Mouse (Mus musculus): Measurements from ENCODE around the gene Znrf4.

Znrf4 gene

DNA sequence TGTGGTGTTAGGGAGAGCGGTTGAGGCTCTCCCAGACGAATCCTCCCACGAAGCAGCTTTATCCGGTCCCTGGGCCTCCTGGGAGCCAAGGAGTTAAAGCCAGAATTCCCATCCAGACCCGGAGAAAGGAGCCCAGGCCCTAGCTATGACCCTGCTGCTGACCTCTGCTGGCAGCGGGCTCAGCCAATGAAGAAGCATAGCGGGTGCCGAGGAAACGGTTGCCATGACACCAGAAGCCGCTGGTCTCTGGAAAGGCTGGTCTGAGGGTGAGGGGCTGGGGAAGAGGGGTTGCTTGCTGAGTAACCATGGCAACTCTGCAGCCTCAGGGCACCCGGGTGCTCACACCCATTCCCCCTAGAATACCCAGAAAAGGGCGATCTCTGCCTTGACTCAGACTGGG is 24.2 kb downstream of the Znrf4 start:
- DNase-seq (ENCODE audit: low spot score): peak; percentile 45

DNA sequence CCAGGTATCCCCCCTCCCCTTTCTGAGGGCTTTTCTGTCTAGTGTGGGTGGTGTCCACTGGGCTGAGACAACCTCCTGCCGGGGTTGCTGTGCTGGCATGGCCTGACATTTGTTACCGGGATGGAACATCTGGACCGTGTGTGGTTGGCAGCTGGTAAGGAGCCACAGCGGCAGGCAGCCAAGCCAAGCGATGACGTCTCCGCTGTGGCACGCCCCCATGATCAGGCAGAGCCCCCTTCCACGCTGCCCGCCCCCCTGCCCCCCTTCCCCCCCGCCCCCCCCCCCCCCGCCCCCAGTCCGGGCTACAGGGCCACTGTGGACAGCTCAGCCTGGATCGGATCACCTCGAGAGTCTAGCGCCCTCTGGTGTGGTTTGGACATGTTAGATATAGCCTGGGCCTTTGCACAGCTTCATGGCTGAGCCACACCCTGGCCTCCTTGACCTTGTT is 24.8 kb downstream of the Znrf4 start:
- peak; percentile 78 for DNase-seq (ENCODE audit: low spot score)

- DNase-seq (ENCODE audit: low spot score): peak; percentile 47
Measured at GRCm38 (mm10) chr17:56485926-56486325, 26.3 kb downstream of the Znrf4 start.

DNA sequence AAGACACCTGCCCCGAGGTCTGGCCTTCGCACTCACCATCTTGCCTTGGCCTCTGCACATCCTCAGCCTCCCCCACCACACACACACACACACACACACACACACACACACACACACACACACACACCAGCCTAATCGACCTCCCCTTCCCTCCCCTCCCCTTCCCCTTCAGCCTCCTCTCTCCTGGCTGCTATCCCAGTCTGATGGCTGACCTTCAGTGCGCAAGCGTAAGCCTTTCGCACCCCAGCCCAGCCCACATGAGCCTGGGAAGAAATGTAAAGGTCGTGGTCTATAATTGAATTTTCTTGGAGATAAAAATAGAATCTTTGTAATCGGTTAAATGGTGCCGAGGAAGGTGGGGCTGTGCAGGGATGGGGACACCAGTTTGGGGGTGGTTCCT is 27.1 kb downstream of the Znrf4 start:
- DNase-seq (ENCODE audit: low spot score): no peak

DNA sequence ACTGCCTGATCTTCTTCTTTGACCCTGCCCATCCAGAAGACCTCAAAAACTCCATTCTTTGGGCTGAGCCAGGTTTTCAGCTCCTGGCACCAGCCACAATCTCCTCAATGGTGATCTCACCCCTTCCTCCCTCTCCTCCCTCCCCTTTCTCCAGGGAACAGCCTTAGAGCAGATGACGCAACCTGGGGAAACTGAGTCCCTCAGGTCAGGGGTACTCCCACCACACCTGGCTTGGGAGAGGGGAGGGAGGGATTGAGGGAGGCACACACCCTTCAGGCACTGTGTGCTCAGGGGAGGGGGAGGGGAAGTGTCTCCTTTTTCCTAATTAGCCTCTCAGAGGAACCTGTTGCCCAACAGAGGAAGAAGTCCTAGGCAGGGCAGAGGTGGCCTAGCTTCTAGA is 29.6 kb downstream of the Znrf4 start:
- DNase-seq (ENCODE audit: low spot score): no peak

DNA sequence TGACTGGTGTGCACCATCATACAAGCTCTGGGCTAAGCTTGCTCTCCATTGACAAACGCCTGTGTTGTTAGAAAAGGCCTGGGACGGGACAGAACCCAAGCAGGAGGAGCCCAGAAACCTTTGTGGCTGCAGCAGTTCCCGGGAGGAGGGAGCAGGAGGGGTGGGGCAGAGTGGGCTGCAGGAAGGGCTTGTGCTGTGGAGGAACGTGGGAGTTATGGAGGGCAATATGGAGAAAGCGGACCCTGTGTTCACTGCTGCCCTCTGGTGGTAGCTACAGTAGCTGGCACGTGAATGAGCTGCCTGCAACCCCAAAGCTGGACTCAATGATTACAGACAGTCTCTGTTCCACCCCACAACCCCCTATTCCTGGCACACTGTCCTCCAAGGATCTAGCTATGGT is 32.9 kb downstream of the Znrf4 start:
- DNase-seq (ENCODE audit: low spot score): peak; percentile 77

DNA sequence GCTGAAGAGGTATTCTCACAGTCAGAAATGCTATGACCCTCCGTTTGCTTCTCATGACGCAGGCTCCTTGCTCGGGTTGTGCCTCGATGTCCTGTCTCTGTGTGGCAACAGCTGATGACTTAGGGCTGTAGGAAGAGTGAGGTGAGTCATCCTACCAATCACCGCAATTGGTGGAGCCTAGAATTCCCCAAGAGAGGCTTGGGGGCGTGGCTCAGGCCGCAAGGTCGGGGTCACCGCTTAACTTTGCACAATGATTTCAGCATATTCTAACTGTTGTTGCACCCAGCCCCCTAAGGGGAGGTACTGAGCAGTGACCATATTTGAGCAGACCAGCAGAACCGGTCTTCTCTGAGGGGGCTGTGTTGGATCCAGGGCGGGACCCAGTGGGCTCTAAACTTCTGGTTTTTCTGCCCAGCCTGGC is 34.0 kb downstream of the Znrf4 start:
- no peak for DNase-seq (ENCODE audit: low spot score)

DNA sequence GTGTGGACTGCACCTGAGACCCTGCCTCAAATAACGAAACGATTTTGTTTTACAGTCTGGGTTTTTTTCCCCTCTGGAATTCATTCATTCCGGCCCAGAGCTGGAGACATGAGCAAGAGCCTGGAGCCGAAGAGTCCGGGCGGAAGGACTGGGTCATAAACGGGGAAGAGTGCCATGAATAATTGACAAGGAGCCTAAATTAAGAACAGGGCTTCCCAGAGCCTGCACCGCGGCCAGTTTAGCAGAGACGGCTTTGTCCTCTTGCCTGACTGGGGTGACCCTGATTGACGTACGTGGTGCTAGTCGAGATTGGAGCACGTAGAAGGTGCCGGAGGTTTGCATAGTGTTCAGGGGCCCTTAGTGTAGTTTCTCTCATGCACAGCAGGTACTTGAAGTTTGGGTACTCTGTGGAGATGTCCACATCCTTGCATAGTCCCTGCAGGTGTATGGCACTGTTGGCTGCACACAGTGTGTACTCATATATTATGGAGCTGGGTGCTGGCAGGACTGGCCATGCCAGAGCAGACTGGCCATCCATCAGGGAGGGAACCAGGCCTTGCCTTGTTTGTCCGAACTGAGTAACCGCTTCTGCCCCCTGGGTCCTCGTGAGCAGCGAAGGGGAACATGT is 34.9 kb downstream of the Znrf4 start:
- DNase-seq (ENCODE audit: low spot score): no peak

DNA sequence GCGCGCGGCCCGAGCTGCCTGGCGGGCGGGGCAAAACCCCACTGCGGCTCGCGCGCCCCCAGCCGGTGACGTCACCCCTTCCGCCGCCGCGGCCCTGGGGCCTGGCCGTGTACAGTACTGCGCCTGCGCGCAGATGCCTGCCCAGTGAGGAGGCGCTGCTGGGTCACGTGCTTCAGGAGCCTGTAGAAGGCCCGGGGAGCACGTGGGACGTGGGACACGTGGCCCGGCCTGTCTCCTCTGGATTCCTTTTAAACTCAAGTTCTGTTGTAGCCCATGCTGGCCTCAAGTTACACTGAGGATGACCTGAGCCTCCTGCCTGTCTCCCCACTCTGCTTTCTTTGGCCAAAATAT is 35.9 kb downstream of the Znrf4 start, which contains the start of gene Ptprs:
Ptprs (minus strand) TSS at position 82 of the 351 bp plus-strand sequence.
- DNase-seq (ENCODE audit: low spot score): peak; percentile 93

DNA sequence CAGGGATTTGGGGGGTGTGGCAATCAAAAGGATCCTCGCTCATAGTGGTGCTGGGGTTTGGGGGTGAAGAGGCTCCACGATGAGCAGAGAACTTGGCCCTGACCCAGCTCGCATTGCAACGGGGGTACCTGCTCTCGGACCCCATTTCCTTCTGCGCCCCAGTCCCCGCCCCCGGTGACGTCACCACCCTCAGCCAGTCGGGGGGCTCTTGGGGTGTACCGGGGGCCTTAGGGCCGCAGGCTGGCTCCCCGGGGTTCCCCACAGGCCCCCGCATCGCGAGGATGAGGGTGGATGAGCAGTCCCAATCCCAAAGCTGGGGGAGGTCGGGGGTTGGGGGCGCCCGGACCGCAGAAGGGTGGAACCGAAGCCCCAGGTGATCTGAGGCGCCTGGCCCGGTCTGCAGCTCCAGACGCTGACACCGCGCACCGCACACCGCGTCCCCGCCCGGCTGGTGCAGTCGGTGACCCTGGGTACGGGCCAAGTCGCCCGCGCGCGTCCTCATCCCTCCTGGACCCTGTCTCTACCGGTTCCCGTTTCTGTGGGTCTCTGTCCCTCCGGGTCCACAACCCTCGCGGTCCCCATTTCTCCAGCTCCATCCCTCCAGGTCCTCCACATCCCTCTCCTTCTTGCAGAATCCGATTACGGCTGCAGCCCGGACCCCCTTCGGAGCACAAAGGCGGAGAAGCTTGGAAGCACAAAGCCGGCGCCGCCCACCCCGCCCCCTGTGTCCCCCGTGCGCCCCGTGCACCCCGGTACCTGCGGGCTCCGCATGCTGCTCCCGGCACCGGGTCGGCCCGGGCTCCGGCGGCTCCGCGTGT is 36.4 kb downstream of the Znrf4 start:
- peak; percentile 83 for DNase-seq (ENCODE audit: low spot score)

GRCm38 (mm10) chr17:56474831-56475581 is 37.2 kb downstream of the Znrf4 start:
- DNase-seq (ENCODE audit: low spot score): peak; percentile 60

DNA sequence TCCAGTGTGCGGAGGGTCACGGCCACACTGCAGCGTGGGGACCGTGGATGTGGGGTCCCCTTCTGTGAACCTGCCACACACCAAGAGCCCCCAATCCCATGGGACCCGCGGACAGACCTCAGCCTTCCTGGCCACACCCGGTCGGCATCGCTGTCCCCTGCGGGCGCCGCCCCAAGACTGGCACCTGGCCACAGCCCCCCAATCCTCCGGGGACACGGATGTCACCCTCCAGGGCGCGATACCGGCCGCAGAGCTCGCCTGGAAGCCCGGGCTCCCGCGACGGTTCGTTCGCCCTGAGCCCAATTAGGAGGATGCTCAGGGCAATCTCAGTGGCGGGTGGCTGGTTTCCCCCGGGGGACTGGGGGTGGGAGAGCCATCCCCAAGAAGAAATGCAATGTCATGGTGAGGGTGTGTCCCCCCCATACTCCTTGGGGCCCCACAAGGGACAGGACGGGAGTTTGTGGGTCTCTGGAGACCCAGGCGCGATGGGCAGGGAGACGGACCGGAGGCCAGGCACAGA is 37.9 kb downstream of the Znrf4 start:
- peak; percentile 63 for DNase-seq (ENCODE audit: low spot score)

- DNase-seq (ENCODE audit: low spot score): no peak
Measured at GRCm38 (mm10) chr17:56473611-56473905, 38.7 kb downstream of the Znrf4 start.

DNA sequence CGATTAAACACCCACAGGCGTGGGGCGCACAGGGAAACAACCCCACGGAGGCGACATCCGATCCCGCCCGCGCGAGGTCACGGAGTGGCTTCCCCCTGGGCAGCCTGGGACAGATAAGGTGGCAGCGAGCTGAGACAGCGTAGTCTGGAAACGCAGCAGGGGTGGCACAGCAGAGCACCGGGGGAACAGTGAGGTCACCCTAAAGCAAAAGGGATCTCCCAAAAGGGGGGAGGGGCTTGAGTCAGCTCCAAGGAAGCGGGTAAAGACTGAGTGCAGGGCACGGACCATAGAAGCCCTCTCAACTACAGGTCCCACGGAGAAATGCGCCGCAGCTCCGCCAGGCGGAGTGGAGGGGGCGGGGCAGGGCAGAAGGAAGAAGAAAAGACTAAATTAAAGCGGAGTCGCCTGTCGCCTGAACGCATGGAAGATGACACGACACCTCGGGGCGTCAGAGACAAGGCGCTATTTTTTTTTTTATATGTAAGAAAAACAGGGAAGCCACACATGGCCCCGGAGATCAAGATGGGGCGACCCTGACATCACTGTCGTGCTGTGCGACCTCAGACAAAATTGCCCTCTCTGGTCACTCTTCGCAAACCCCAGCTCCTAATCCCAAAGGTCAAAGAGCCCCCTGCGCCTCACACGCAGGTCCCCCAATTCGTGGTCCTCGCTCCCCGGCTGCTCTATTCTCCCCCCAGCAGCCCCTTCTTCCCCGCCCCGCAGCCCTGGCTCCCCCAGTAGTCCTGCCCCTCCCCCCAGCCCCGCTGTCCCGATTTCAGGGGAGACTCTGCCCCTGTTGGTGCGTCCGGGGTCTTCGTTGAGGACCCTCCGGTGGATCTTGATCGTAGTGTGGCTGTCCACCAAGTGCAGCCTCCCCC is 39.3 kb downstream of the Znrf4 start:
- DNase-seq (ENCODE audit: low spot score): peak; percentile 84

GRCm38 (mm10) chr17:56472121-56472520 is 40.1 kb downstream of the Znrf4 start:
- DNase-seq (ENCODE audit: low spot score): no peak

DNA sequence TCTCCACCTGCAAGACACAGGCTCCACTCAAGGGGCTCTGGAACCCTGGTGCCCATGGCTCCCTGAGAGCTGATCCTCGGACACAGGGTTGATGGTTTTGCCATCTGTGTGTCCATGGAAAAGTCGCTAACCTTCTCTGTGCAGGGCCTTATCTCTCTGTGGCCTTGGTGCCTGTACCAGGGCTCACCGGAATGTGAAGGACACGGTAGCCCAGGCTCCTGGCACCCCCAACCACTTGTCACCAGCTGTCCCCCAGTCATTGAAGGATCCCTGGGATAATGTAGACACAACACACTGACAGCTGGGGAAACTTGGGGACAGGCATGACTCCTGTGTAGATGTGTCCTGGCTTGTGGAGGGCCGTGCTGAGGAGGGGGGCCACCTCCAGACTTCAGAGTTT is 41.1 kb downstream of the Znrf4 start:
- DNase-seq (ENCODE audit: low spot score): no peak

GRCm38 (mm10) chr17:56470571-56470970 is 41.7 kb downstream of the Znrf4 start:
- no peak for DNase-seq (ENCODE audit: low spot score)

DNA sequence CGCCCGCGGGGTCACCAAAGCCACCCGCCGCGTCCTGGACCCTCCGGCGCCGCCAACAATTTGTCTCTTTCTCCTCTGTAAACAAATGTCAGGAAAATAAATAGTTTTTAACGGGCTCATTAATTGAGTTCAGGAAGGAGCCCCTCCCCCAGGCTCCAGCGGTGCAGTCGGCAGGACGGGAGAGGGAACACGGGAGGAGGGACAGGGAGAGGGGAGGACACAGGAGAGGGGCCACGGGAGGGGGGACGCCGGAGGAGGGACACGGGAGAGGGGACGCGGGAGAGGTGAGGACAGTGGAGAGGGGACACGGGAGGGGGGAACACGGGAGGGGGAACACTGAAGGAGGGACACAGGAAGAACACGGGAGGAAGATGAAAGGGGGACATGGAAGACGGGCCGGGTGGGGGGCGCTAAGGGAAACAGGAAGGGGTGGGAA is 42.2 kb downstream of the Znrf4 start:
- peak; percentile 62 for DNase-seq (ENCODE audit: low spot score)

DNA sequence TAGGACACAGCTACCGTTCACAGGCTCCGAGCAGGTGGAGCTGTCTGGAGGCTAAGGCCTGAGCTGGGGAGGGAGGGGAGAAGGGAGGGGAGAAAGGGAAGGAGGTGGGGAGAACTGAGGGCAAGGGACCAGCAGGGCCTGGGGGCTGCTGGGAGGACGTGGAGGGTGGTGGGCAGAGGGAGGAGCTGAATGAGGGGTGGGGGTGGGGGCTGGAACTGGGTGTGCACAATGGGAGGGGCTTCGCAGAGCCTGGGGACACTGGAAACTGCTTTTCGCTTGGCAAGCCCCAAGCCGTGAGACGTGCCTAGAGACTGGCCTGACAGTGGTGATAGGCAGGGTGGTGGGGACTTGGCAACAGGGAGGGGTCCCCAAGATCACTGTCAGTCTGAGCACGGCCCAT is 43.0 kb downstream of the Znrf4 start:
- DNase-seq (ENCODE audit: low spot score): no peak

DNA sequence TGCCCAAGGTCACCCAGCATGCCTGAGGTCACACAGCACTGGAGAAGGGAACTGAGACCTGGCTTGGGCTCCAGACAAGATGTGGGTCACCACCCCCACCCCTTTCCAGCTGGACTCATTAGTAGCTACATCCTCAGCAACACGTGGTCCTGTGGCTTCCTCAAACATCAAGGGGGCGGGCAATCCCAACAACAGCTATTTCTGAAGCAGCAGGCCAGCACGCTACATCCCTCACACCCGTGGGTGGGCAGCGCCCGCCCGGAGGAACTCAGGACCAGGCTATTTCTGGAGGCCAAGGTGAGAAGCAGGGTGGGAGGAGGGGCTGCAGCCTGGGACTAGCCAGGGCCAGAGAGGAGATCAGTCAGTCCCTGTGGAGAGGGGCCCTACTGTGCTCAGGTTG is 43.4 kb downstream of the Znrf4 start:
- no peak for DNase-seq (ENCODE audit: low spot score)

DNA sequence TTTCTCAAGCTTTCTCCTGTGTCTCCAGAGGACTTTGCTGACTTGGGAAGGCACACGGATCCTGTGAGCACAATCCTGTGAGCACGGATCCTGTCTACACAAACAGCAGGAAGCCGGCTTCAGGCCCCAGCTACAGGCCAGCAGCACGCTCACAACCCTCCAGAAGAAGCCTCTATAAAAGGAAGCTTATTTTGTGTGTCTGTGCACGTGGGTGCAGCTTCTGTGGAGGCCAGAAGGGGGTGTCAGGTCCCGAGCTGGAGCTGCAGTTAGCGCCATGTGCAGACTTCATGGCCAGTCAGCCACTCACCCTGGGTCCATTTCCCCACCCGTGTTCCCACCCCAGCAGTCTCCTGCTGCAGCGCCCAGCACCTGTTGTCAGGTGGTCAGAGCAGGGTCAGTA is 43.9 kb downstream of the Znrf4 start:
- DNase-seq (ENCODE audit: low spot score): no peak

- peak; percentile 72 for DNase-seq (ENCODE audit: low spot score)
Measured at GRCm38 (mm10) chr17:56467456-56467884, 44.8 kb downstream of the Znrf4 start.

Measured in testis, postnatal 10 days (tissue).